Mouse (Mus musculus): ENCODE measurements around the gene Csdc2.

Gene Csdc2

GRCm38 (mm10) chr15:81925760-81926445, 10.7 kb upstream of the Csdc2 start, which contains the start of gene Polr3h:
Polr3h (minus strand) TSS chr15:81926240.
- DNase-seq (ENCODE audit: low read depth, low spot score) = peak; percentile 98

GRCm38 (mm10) chr15:81926446-81926822, 10.1 kb upstream of the Csdc2 start:
- DNase-seq (ENCODE audit: low read depth, low spot score) = no peak

- no peak for DNase-seq (ENCODE audit: low read depth, low spot score)
Observed at GRCm38 (mm10) chr15:81927741-81928140, 8.8 kb upstream of the Csdc2 start.

GRCm38 (mm10) chr15:81928277-81928676, 8.3 kb upstream of the Csdc2 start:
- no peak for DNase-seq (ENCODE audit: low read depth, low spot score)

GRCm38 (mm10) chr15:81932951-81933470, 3.5 kb upstream of the Csdc2 start:
- DNase-seq (ENCODE audit: low read depth, low spot score) = no peak

- no peak for DNase-seq (ENCODE audit: low read depth, low spot score)
Observed at GRCm38 (mm10) chr15:81933986-81934385, 2.6 kb upstream of the Csdc2 start.

GRCm38 (mm10) chr15:81935869-81936637, 506 bp upstream of the Csdc2 start:
- no peak for DNase-seq (ENCODE audit: low read depth, low spot score)

- no peak for DNase-seq (ENCODE audit: low read depth, low spot score)
Observed at GRCm38 (mm10) chr15:81937098-81937972, 776 bp downstream of the Csdc2 start.

- DNase-seq (ENCODE audit: low read depth, low spot score) = peak; percentile 46
Observed at GRCm38 (mm10) chr15:81938246-81938645, 1.7 kb downstream of the Csdc2 start.

- DNase-seq (ENCODE audit: low read depth, low spot score) = no peak
Observed at GRCm38 (mm10) chr15:81939157-81939715, 2.7 kb downstream of the Csdc2 start.

GRCm38 (mm10) chr15:81939774-81940173, 3.2 kb downstream of the Csdc2 start:
- DNase-seq (ENCODE audit: low read depth, low spot score) = no peak

- no peak for DNase-seq (ENCODE audit: low read depth, low spot score)
Observed at GRCm38 (mm10) chr15:81940219-81940618, 3.7 kb downstream of the Csdc2 start.

GRCm38 (mm10) chr15:81941010-81941409, 4.5 kb downstream of the Csdc2 start:
- DNase-seq (ENCODE audit: low read depth, low spot score) = no peak

- DNase-seq (ENCODE audit: low read depth, low spot score) = peak; percentile 35
Observed at GRCm38 (mm10) chr15:81943176-81943749, 6.7 kb downstream of the Csdc2 start.

GRCm38 (mm10) chr15:81949076-81949475, 12.5 kb downstream of the Csdc2 start:
- no peak for DNase-seq (ENCODE audit: low read depth, low spot score)

GRCm38 (mm10) chr15:81949476-81950131, 13.0 kb downstream of the Csdc2 start:
- DNase-seq (ENCODE audit: low read depth, low spot score) = no peak

- DNase-seq (ENCODE audit: low read depth, low spot score) = no peak
Observed at GRCm38 (mm10) chr15:81950716-81951115, 14.2 kb downstream of the Csdc2 start.

- no peak for DNase-seq (ENCODE audit: low read depth, low spot score)
Observed at GRCm38 (mm10) chr15:81951159-81951558, 14.6 kb downstream of the Csdc2 start.

- DNase-seq (ENCODE audit: low read depth, low spot score) = no peak
Observed at GRCm38 (mm10) chr15:81952310-81952709, 15.8 kb downstream of the Csdc2 start.

- DNase-seq (ENCODE audit: low read depth, low spot score) = no peak
Observed at GRCm38 (mm10) chr15:81954151-81954583, 17.6 kb downstream of the Csdc2 start.
